Mouse (Mus musculus): ENCODE results near the gene Pex11b. TPM values are rescaled to one million over a fixed set of nuclear protein-coding genes. Genes with fewer than 3 reads are reported as not detected.
A peak's percentile ranks its signal among the peaks of the same experiment; 100 is the strongest.

The Pex11b gene
- polyA plus RNA-seq, 1 experiment from 2014 or later, result 38.2 TPM

GRCm38 (mm10) chr3:96666916-96667315, 31.7 kb downstream of the Pex11b start:
- TF ChIP-seq CTCF (IDR thresholded peaks at IDR 0.05; ENCODE audit: low read depth) (no peak), EP300 (optimal IDR thresholded peaks at IDR 0.05) (no peak)
- WGBS, result 94% methylated on average over 5 of the region's 5 CpGs
- no peak for ATAC-seq (ENCODE audit: low FRiP score, low TSS enrichment)

DNA sequence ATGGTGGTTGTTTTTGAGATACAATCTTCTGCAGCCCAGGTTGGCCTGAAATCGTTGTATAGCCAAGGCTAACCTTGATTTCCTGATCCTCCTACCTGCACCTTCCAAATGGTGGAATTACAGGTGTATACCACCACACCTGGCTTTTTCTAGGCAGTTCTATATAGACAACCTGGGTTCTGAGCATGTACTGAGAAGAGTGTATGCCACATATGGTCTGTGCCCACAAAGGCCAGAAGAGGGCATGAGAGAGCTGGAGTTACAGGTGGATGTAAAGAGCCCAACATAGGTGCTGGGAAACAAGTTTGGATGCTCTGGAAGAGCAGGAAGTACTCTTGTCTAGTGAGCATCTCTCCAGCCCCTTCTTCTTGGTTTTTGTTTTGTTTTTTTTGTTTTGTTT, 32.1 kb downstream of the Pex11b start:
- DNase-seq (ENCODE audit: low spot score), result peak; percentile 55
- no peaks in the 10 kb centered on the region for H3K27me3 ChIP-seq (ENCODE audit: control insufficient read depth, insufficient read depth, low read length)
- H3K4me1 ChIP-seq (replicated peaks; ENCODE audit: control insufficient read depth, insufficient read depth), result no peaks in the 10 kb centered on the region
- no peak overlapping the region for H3K4me2 ChIP-seq (replicated peaks; ENCODE audit: low read depth)
- no peak overlapping the region for H3K9ac ChIP-seq (ENCODE audit: low read length)
- H3K9me3 ChIP-seq (ENCODE audit: control insufficient read depth, low read length), result no peaks in the 10 kb centered on the region
- 36% methylated on average over 1 of the region's 1 CpGs for WGBS
- no peaks in the 10 kb centered on the region for H3K36me3 ChIP-seq (ENCODE audit: control insufficient read depth, insufficient read depth, low read length)
- TF ChIP-seq EP300 (optimal IDR thresholded peaks at IDR 0.05), result no peak
- peak; percentile 78 for TF ChIP-seq CTCF (IDR thresholded peaks at IDR 0.05; ENCODE audit: low read depth)
- no peak overlapping the region for H3K27ac ChIP-seq (replicated peaks)
- no peak for ATAC-seq (ENCODE audit: low FRiP score, low TSS enrichment)
- H3K4me3 ChIP-seq (ENCODE audit: low read depth, low read length), result no peak overlapping the region

More at GRCm38 (mm10) chr3:96666916-96667315, 31.7 kb downstream of the Pex11b start:
- no peak for DNase-seq (ENCODE audit: low spot score)
- Histone ChIP-seq H3K9me3 (ENCODE audit: control insufficient read depth, low read length) (no peaks in the 10 kb centered on the region), H3K27me3 (ENCODE audit: control insufficient read depth, insufficient read depth, low read length) (no peaks in the 10 kb centered on the region), H3K4me3 (ENCODE audit: low read depth, low read length) (no peak overlapping the region), H3K4me1 (replicated peaks; ENCODE audit: control insufficient read depth, insufficient read depth) (no peaks in the 10 kb centered on the region), H3K9ac (ENCODE audit: low read length) (no peak overlapping the region), H3K4me2 (replicated peaks; ENCODE audit: low read depth) (no peak overlapping the region), H3K27ac (replicated peaks) (no peak overlapping the region), H3K36me3 (ENCODE audit: control insufficient read depth, insufficient read depth, low read length) (no peaks in the 10 kb centered on the region)

DNA sequence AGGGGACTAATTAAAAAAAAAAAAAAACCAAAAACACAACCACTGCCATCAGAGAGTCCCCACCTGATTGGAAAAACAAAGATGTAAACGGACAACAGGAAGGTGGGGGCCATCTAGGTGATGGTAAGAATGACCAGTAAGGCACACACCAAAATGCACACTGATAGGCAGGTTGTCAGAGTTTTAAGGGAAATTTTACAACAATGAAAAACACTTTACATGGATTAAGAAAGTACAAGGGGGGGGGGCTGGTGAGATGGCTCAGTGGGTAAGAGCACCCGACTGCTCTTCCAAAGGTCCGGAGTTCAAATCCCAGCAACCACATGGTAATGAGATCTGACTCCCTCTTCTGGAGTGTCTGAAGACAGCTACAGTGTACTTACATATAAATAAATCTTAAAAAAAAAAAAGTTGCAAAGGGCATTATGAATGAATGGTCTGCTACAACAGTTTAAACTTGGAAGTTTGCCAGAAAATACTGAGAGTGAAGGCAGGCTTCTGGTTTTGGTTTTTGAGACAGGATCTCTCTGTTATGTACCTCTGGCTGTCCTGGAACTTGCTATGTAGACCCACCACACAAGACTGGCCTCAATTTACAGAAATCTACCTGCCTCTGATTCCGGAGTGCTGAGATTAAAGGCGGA, 33.4 kb downstream of the Pex11b start:
- H3K4me1 ChIP-seq (replicated peaks; ENCODE audit: control insufficient read depth, insufficient read depth), result no peaks in the 10 kb centered on the region
- H3K4me3 ChIP-seq (ENCODE audit: low read depth, low read length), result no peak overlapping the region
- no peaks in the 10 kb centered on the region for H3K27me3 ChIP-seq (ENCODE audit: control insufficient read depth, insufficient read depth, low read length)
- no peak overlapping the region for H3K27ac ChIP-seq (replicated peaks)
- no peaks in the 10 kb centered on the region for H3K36me3 ChIP-seq (ENCODE audit: control insufficient read depth, insufficient read depth, low read length)
- no peak overlapping the region for H3K4me2 ChIP-seq (replicated peaks; ENCODE audit: low read depth)
- WGBS, result 86% methylated on average over 5 of the region's 5 CpGs
- TF ChIP-seq CTCF (IDR thresholded peaks at IDR 0.05; ENCODE audit: low read depth), result no peak
- TF ChIP-seq EP300 (optimal IDR thresholded peaks at IDR 0.05), result no peak
- ATAC-seq (ENCODE audit: low FRiP score, low TSS enrichment) (no peak), DNase-seq (ENCODE audit: low spot score) (no peak)
- H3K9me3 ChIP-seq (ENCODE audit: control insufficient read depth, low read length), result no peaks in the 10 kb centered on the region
- H3K9ac ChIP-seq (ENCODE audit: low read length), result no peak overlapping the region

DNA sequence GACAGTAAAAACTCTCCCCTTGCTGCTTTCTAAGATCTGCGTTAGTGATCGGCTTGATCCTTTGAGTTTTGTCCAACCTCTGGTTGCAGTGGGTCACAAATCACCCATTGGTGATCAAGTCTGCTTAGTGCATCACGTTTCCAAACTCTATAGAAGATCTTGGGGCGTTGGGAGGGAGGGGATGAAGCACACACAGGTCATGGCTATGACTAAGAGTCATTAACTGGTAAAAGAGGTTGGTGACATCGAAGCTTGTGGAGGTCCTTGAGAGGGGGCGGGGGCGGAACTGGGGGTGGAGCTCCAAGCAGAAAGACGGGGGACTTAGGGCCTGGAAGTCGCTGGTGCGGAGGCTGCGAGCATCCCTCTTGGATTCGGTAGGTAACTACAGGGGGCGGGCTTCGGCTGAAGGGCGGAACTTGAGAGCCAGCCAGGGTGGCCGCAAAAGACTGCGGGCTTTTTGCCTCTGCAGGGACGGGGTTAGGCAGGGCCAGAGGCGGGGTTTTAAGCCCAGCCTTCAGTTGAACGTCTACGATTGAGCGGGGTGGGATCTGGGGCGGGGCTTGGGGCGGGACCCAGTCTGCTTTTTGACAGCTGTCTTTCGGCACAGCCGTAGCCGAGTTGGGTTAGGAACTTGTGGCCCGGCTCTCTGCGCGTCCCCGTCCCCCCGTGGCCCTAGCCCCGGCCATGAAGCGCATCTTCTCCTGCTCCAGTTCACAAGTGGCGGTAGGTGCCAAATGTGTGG, 34.7 kb downstream of the Pex11b start, which contains the start of gene Ankrd35:
Gene Ankrd35 (plus strand): TSS at position 405 of the 742 bp plus-strand sequence.
- Histone ChIP-seq H3K4me2 (replicated peaks; ENCODE audit: low read depth) (peak within 1 kb of the TSS; percentile 86), H3K4me3 (ENCODE audit: low read depth, low read length) (peak within 1 kb of the TSS; percentile 37), H3K27me3 (ENCODE audit: control insufficient read depth, insufficient read depth, low read length) (no peaks in the 10 kb centered on the region), H3K36me3 (ENCODE audit: control insufficient read depth, insufficient read depth, low read length) (no peaks in the 10 kb centered on the region), H3K9ac (ENCODE audit: low read length) (peak within 1 kb of the TSS; percentile 59), H3K4me1 (replicated peaks; ENCODE audit: control insufficient read depth, insufficient read depth) (no peaks in the 10 kb centered on the region), H3K9me3 (ENCODE audit: control insufficient read depth, low read length) (no peaks in the 10 kb centered on the region), H3K27ac (replicated peaks) (no peak within 1 kb of the TSS)
- ATAC-seq (ENCODE audit: low FRiP score, low TSS enrichment) (peak; percentile 95), DNase-seq (ENCODE audit: low spot score) (peak; percentile 90)
- WGBS, result 5% methylated on average over 35 of the region's 35 CpGs
- TF ChIP-seq CTCF (IDR thresholded peaks at IDR 0.05; ENCODE audit: low read depth) (peak; percentile 60), EP300 (optimal IDR thresholded peaks at IDR 0.05) (no peak)

DNA sequence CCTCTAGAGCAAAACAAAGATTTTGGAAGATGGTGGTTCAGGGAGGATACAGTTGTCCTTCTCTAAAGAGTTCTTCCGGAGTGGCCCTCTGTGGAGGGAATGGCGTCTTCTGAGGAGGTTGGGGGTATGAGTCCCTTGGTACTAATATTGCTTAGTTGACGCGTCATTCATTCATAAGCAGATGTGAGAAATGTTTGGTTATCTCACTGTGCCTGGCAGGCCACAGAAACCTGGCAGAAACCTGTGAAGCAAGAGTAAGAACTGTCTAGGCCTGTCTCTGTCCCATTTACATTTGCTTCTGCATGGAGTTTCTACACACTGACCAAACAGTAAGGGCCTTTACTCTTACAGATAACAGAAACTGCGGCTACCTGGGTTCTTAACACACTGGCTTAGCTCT, 36.3 kb downstream of the Pex11b start:
- Histone ChIP-seq H3K4me2 (replicated peaks; ENCODE audit: low read depth) (no peak overlapping the region), H3K27me3 (ENCODE audit: control insufficient read depth, insufficient read depth, low read length) (no peaks in the 10 kb centered on the region), H3K9me3 (ENCODE audit: control insufficient read depth, low read length) (no peaks in the 10 kb centered on the region), H3K36me3 (ENCODE audit: control insufficient read depth, insufficient read depth, low read length) (no peaks in the 10 kb centered on the region), H3K4me1 (replicated peaks; ENCODE audit: control insufficient read depth, insufficient read depth) (no peaks in the 10 kb centered on the region), H3K4me3 (ENCODE audit: low read depth, low read length) (no peak overlapping the region), H3K9ac (ENCODE audit: low read length) (no peak overlapping the region), H3K27ac (replicated peaks) (no peak overlapping the region)
- no peak for DNase-seq (ENCODE audit: low spot score)
- TF ChIP-seq CTCF (IDR thresholded peaks at IDR 0.05; ENCODE audit: low read depth) (no peak), EP300 (optimal IDR thresholded peaks at IDR 0.05) (no peak)
- 86% methylated on average over 5 of the region's 5 CpGs for WGBS
- ATAC-seq (ENCODE audit: low FRiP score, low TSS enrichment), result no peak

DNA sequence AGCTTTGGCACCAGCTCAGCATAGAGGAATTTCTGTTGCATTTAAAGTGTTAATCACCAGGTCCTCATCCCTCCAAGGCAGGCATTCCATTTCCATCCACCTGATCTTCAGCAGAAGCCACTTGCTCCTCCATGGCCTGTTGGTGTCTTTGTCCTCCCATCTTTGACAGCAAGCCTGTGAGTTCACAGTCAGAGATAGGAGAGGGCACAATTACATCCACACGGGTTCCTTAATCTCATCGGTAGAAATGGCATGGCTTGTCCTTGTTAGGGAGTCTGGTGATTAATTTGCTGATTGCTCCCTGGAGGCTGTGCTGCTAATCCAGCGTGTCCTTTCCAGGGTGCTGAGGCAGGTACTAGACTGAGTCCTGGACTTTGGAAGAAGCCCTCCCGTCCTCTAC, 38.3 kb downstream of the Pex11b start:
- H3K4me2 ChIP-seq (replicated peaks; ENCODE audit: low read depth), result no peak overlapping the region
- H3K4me3 ChIP-seq (ENCODE audit: low read depth, low read length), result no peak overlapping the region
- 73% methylated on average over 4 of the region's 4 CpGs for WGBS
- no peak for ATAC-seq (ENCODE audit: low FRiP score, low TSS enrichment)
- H3K27me3 ChIP-seq (ENCODE audit: control insufficient read depth, insufficient read depth, low read length), result no peaks in the 10 kb centered on the region
- H3K9ac ChIP-seq (ENCODE audit: low read length), result no peak overlapping the region
- H3K36me3 ChIP-seq (ENCODE audit: control insufficient read depth, insufficient read depth, low read length), result no peaks in the 10 kb centered on the region
- H3K27ac ChIP-seq (replicated peaks), result no peak overlapping the region
- TF ChIP-seq CTCF (IDR thresholded peaks at IDR 0.05; ENCODE audit: low read depth) (no peak), EP300 (optimal IDR thresholded peaks at IDR 0.05) (no peak)
- DNase-seq (ENCODE audit: low spot score), result no peak
- H3K9me3 ChIP-seq (ENCODE audit: control insufficient read depth, low read length), result no peaks in the 10 kb centered on the region
- no peaks in the 10 kb centered on the region for H3K4me1 ChIP-seq (replicated peaks; ENCODE audit: control insufficient read depth, insufficient read depth)

All from stomach, postnatal 0 days (tissue).